Mouse (Mus musculus) gastrocnemius, adult 2 months (tissue): ENCODE results near the gene Pdxk. TPM values are rescaled to one million over a fixed set of nuclear protein-coding genes. Genes with fewer than 3 reads are reported as not detected.

Experiments used
- DNase-seq: peaks from one replicate; pipeline ENCODE4 v3.0.0; 2022
- H3K27ac ChIP-seq: fragments of 200-600 bp; 2 replicates; pipeline ENCODE4 v1.8.1; 2022; ENCODE audit warnings: mild to moderate bottlenecking
- H3K4me3 ChIP-seq: fragments of 200-600 bp; 2 replicates; pipeline ENCODE4 v1.8.1; 2022; ENCODE audit warnings: mild to moderate bottlenecking, moderate library complexity
- CTCF ChIP-seq: fragments of 200-600 bp; IDR thresholded peaks from 2 replicates; pipeline ENCODE4 v1.8.1; 2022; ENCODE audit warnings: antibody characterized with exemption, mild to moderate bottlenecking, moderate library complexity
- intact Hi-C: fragments of 180-260 bp; cut with DNase I; formaldehyde crosslinking; loops from one replicate; pipeline ENCODE4 v1.15.1; 2025
- total RNA-seq, 2 experiments: library from RNA; stranded (reverse); gene quantifications; 2 replicates each; pipeline ENCODE4 v1.2.3; 2021

The Pdxk gene
- total RNA-seq, 2 experiments from 2014 or later: 5.1 to 10.4 TPM

DNA sequence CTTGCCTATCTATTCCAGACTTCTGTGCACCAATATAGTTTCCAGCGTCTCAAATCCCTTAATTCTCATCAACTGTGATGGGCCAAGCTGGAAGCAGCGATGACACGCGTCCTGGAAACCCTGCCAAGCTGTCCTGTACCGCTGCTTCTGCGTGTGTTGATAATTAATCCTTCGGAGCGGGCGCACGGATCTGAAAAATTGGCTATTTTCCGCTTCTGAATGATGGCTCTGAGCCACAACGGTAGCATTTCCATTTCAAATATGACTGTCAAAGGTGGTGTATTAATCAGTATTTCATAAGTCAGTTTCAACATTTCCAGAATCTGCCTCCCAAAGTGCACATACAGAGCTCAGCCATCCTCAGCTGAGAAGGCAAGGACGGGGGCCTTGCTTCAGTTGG is 8.1 kb downstream of the Pdxk start:
- TF ChIP-seq CTCF: no peak
- Histone ChIP-seq H3K27ac (peak overlapping the region; percentile 83), H3K4me3 (no peak overlapping the region)
- no peak for DNase-seq
- intact Hi-C loops: no loop called here

GRCm38 (mm10) chr10:78452641-78453040 is 12.1 kb downstream of the Pdxk start:
- Histone ChIP-seq H3K27ac (no peak overlapping the region), H3K4me3 (no peak overlapping the region)
- intact Hi-C loops: no loop called here
- no peak for TF ChIP-seq CTCF
- DNase-seq: no peak

DNA sequence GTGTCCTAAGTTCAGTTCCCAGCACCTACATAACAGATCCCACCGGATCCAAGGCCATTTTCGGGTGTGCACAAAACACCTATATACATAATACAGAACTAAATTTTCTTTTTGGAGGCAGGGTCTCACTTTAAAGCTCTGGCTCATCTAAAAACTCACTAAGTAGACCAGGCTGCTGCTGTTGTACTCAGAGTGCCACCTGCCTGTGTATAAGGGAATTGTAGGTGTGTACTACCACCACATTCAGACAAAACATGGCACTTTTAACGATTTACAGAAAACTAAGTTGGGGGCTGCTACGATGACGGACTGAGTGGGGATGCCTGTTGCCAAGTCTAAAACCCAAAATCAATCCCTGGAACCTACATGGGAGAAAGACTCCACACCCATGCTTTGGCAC is 14.0 kb downstream of the Pdxk start:
- peak; percentile 9; the same call in 1 of the 2 replicates for TF ChIP-seq CTCF
- intact Hi-C loops: no loop called here
- no peak for DNase-seq
- Histone ChIP-seq H3K4me3 (no peak overlapping the region), H3K27ac (no peak overlapping the region)

- no peak for DNase-seq
- intact Hi-C loops: no loop called here
- no peak for TF ChIP-seq CTCF
- no peak overlapping the region for H3K4me3 ChIP-seq
- H3K27ac ChIP-seq: no peak overlapping the region
Measured at GRCm38 (mm10) chr10:78447396-78447795, 17.4 kb downstream of the Pdxk start.

DNA sequence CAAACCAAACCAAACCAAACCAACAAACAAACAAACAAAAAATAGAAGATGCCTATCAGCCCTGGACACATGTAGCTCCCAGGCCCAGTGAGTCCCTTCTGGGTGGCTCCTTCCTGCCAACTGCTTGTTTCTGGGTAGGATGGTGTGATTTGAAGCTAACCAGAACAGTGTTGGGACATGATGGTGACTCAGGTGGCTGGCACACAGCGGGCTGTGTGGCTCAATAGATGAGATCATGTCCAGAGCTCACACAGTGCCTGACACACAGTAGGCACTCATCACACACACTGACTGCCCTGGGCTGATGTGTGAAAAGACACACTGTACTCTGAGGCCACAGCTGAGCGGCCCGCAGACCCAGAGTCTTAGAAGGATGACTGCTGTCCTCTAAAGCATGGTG is 18.6 kb downstream of the Pdxk start:
- Histone ChIP-seq H3K4me3 (no peak overlapping the region), H3K27ac (no peak overlapping the region)
- DNase-seq: no peak
- TF ChIP-seq CTCF: no peak
- intact Hi-C loops: no loop called here

GRCm38 (mm10) chr10:78442292-78442691 is 22.5 kb downstream of the Pdxk start:
- intact Hi-C loops: no loop called here

DNA sequence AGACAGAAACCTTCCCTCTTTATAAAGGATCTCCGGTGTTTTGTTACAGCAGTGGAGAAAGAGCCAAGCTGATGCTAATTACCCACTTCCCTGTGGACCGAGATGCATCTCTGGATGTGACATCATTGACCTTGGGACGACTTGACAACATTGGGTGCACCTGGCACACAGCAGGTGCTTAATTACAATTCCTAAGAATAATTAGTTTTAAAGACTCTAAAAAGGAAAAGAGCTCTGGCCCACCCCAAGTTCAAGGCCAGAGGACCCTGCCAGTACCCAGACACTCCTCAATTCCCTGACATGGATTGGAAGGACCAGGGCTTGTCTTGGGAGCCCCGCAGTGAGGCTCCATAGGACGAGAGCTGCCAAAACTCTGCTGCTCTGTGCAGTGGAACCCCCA is 23.2 kb downstream of the Pdxk start:
- Histone ChIP-seq H3K4me3 (no peak overlapping the region), H3K27ac (no peak overlapping the region)
- no peak for TF ChIP-seq CTCF
- intact Hi-C loops: no loop called here
- no peak for DNase-seq

More at GRCm38 (mm10) chr10:78442292-78442691, 22.5 kb downstream of the Pdxk start:
- Histone ChIP-seq H3K4me3 (no peak overlapping the region), H3K27ac (no peak overlapping the region)
- DNase-seq: no peak
- TF ChIP-seq CTCF: no peak

GRCm38 (mm10) chr10:78440812-78441211 is 24.0 kb downstream of the Pdxk start:
- peak; percentile 73 for TF ChIP-seq CTCF
- H3K4me3 ChIP-seq: no peak overlapping the region
- no peak overlapping the region for H3K27ac ChIP-seq
- intact Hi-C loops: no loop called here
- no peak for DNase-seq

GRCm38 (mm10) chr10:78439990-78440389 is 24.8 kb downstream of the Pdxk start:
- no peak overlapping the region for H3K4me3 ChIP-seq
- intact Hi-C loops: loop anchor here (5.0 kb wide), 1 partner anchor 47 kb away; no protein-coding TSS in a partner anchor
- no peak overlapping the region for H3K27ac ChIP-seq
- no peak for DNase-seq
- no peak for TF ChIP-seq CTCF

- TF ChIP-seq CTCF: peak; percentile 50
- intact Hi-C loops: loop anchor here (5.0 kb wide), 1 partner anchor 48 kb away; no protein-coding TSS in a partner anchor
- Histone ChIP-seq H3K27ac (no peak overlapping the region), H3K4me3 (no peak overlapping the region)
- no peak for DNase-seq
Measured at GRCm38 (mm10) chr10:78439550-78439949, 25.2 kb downstream of the Pdxk start.

DNA sequence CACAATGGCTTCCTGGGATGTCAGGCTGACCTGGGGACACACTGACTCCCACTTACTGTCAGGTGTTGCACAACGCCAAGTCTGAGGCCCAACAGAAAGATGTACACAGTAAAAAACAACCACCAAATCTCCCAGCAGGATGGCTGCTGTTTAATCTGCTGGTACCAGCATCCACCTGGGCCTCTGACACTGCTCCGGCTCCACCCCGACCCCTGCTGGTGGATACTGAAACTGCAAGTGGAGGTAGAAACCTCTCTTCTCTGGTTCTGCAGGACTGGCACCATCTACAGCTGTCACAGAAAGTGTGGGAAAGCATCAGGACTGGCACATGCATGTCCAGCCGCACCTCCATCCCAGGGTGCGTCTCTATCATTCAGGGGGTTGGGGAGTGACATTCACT is 26.7 kb downstream of the Pdxk start:
- intact Hi-C loops: loop anchor here (5.0 kb wide), 1 partner anchor 49 kb away; no protein-coding TSS in a partner anchor
- no peak overlapping the region for H3K4me3 ChIP-seq
- TF ChIP-seq CTCF: peak; percentile 97
- no peak overlapping the region for H3K27ac ChIP-seq
- peak; percentile 80 for DNase-seq

DNA sequence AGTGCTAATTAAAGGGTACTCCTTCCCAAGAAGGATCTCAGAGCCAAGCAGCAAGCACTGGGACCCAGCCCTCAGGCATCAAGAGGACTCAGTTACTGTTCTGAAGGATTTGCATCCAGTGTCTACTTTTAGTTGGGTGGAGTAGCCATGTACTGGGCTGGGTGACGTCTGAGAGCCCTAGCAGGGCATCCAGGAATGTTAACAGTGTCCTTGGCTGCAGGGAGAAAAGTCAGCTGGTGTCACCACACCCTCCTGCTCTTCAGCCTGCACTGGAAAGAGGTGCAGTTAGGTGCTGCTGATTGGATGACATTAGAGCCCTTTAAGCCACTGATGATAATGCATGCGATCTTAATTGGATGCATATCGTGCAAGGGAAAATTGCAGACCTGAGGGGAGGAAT is 31.9 kb downstream of the Pdxk start:
- Histone ChIP-seq H3K27ac (no peak overlapping the region), H3K4me3 (no peak overlapping the region)
- TF ChIP-seq CTCF: no peak
- DNase-seq: no peak
- intact Hi-C loops: no loop called here

DNA sequence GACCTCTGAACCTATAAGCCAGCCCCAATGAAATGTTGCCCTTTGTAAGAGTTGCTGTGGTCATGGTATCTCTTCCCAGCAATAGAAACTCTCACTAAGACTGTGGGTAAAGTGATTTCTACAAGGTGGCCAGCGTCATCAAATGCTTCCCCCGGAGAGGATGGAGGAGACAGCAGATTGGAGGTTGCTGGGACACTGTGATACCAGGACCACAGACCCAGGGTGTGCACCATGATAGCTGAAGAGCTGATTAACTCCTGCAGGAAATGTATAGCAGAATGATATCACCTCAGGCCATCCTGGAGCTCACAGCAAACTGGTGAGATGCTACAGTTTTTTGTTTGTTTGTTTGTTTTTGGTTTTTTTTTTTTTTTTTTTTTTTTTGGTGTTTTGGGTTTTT is 35.0 kb downstream of the Pdxk start:
- TF ChIP-seq CTCF: no peak
- intact Hi-C loops: no loop called here
- DNase-seq: no peak
- no peak overlapping the region for H3K4me3 ChIP-seq
- H3K27ac ChIP-seq: no peak overlapping the region

DNA sequence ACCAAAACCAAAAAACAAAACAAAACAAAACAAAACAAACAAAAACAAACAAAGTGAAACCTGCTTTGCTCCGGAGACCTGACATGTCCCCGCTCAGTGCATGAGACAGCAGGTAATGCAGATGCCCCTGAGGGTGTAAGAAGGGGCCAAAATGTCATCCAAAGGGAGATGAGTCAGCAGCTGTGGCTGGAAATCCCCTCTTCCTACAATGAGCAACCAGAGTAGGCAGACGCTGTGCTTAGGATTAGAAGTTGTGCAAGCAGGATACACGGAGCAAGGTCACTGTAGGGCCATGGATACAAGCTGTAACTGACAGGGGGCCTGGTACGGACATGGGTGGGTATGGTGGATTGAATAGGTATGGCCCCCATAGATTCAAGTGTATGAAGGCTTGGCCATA is 35.6 kb downstream of the Pdxk start:
- DNase-seq: no peak
- no peak for TF ChIP-seq CTCF
- intact Hi-C loops: no loop called here

More for the DNA sequence above, 35.6 kb downstream of the Pdxk start:
- Histone ChIP-seq H3K4me3 (no peak overlapping the region), H3K27ac (no peak overlapping the region)
